Mouse (Mus musculus) urinary bladder, adult 2 months (tissue): ENCODE results near the gene Enc1. TPM values are rescaled to one million over a fixed set of nuclear protein-coding genes. Genes with fewer than 3 reads are reported as not detected.

Source experiments
- DNase-seq: peaks from one replicate; pipeline ENCODE4 v3.0.0; 2022; ENCODE audit warnings: low spot score
- polyA plus RNA-seq: library from polyadenylated mRNA; depleted of rRNA; stranded (reverse); fragments of >200 nt; gene quantifications from 2 replicates; pipeline ENCODE4 v1.2.3, GENCODE M21; 2012; rRNA removed

Enc1 gene
- polyA plus RNA-seq, 1 experiment: 9.3 TPM

DNA sequence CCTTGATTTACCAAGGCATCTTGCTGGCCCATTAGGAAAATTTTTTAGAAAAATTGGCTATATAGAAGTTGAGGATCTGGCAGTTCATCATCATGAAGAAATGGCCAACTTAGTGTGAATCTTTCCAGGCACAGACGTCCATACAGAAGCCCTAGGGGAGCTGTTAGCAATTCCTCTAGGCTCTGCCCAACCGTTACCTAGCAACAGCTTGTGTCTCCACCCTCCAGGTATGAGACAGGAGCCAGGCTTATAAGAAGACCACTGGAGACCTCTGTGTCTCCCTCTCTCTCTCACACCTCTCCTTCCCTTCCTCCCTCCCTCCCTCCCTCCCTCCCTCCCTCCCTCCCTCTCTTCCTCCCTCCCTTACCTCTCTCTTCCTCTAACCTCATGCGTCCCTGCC lies 49.8 kb downstream of the Enc1 start:
- DNase-seq: no peak

DNA sequence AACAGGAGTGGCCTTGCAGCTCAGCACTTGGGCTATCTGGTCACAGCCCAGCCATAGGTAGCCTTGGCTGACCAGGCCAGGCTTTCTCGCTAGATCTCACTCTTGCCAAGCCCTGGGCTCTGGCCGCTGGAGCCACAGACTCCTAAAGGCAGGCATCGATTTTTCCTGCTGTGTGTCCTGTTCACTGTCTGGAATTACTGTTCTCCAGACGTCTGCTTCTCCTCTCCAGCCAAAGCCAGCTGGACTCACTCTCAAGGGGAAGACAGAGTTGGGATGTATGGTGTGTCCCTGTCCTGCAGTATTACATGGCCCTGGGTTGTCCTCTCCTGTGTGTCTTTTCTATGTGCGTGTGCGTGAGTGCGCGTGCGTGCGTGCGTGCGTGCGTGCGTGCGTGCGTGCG lies 50.4 kb downstream of the Enc1 start:
- no peak for DNase-seq

DNA sequence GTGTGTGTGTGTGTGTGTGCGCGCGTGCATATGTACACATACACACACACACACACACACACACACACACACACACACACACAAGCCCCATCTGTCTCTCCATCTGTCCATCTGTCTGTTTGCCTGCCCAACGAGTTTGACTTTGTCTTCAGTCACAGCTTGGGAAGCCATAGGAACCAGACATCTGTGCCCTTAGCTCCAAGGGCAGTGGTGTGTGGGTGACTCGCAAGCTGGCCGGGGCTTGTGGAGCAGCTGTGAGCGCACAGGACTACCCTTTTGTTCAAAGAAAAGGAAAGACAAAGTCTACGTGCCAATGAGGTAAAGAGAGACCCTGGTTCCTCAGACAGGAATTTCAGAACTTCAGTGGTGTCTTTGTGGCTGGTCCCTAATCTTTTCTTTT lies 51.1 kb downstream of the Enc1 start:
- no peak for DNase-seq

DNA sequence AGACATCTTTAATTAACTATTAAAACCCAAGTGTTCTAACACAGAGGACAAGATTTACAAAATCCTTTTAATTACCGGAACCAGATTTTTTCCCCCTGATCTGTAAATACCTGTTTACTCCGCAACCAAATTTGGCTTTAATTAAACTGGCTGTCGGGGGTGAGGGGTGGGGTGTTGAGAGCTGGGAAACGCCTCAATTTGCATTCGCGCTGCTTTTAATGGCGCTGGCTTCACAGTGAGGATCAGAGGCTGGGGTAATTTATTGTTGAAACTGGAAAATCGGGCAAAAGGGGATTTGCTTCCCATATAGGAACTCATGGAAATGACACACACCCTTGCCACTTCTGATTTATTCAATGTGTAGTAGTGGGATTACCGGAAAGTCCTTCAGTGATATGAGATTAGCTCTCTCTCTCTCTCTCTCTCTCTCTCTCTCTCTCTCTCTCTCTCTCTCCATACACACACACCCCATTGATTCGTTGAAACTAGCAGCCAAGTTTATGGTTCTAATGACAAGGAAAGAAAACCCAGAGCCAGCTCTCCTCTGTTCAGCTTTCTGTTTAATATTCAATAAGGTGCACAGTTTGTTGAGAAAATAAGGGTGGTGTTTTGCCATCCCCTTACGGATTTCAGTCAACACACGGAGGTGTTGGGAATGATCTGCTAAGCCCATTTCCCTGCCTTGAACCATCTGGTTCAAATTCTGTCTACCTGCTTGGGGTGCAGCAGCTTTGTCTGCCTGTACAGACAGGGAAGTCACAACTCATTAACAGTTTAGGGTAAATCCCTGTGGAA lies 51.7 kb downstream of the Enc1 start:
- no peak for DNase-seq

DNA sequence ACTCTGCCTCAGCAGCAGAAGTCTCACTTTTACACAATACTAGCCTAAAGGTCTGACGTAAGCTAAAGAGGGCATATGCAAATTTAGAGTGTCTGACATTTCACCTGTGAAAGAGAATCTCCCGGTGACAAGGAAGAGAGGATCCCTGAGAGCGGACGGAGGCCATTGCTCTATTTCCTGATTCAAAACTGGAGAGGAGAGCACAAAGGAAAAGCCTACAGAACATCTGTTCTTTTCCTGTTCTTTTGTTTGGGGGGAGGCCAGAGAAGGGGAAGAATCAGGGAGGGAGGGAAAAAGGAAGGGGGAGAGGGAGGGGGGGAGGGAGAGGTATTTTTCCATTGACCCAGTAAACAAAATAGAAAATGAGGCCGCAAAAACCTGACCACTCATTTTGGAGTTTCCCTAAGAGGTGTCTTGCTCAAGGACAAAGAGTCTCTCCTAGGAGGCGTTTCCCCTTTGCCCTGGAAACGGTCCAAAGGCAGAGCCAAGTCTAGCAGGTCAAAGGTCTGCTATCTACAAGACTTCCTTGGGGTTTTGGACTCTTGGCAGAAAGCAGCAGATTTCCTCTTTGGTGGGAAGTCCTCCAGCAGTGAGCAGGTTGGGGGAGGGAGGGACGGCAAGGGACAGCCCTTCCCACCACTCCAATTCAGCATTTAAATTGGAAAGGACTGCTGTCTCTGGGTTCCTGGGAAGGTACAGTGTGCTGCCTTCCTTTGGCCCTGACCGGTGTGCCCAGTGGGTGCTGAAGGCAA lies 54.4 kb downstream of the Enc1 start:
- DNase-seq: no peak

DNA sequence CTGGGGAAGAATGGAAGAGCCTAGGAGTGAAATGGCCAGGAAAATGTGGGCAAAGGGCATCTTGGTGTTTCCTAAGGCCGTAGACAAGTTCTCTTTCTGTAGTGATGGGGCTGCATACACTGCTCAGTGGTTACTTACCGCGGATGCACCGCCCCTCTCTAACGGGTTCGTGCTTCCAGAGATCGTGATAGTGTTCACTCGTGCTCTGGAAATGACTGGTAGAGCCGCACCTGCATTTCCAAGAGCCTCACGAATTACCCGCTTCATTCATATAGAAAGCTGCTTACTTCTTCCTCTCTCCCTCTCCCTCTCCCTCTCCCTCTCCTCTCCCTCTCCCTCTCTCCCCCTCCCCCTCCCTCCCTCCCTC lies 54.9 kb downstream of the Enc1 start:
- DNase-seq: no peak

DNA sequence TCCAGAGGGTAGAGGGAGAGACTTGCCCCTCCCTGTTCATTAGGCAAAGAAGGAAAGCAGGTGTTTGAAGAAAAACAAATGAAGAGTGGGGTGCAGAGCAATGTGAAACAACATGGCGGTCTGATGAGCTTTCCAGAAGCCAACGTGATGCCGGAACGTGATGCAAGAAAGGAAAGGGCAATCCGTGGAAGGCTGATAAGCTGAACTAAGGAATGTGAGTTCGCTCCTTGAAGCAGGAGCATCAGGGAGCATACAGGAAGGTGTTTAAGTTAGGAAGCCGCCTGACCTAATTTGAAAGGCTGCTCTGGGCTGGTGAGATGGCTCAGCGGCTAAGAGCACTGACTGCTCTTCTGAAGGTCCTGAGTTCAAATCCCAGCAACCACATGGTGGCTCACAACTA lies 55.4 kb downstream of the Enc1 start:
- DNase-seq: no peak

DNA sequence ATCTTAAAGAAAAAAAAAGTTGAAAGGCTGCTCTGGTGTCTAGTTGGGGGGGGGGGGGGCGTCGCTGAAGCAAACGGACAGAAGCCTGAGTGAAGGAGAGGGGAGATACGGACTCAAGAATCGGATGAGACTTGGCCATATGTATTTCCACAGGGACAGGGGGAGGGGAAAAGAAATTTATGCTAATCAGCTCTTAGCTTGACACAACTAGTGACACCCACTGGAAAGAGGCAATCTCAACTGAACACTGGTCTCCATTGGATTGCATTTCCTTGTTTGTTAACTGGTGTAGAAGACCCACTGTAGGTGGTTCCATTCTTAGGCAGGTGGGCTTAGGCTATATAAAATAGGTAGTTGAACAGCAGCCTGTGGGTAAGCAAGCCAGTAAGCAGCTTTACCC lies 55.9 kb downstream of the Enc1 start:
- no peak for DNase-seq

DNA sequence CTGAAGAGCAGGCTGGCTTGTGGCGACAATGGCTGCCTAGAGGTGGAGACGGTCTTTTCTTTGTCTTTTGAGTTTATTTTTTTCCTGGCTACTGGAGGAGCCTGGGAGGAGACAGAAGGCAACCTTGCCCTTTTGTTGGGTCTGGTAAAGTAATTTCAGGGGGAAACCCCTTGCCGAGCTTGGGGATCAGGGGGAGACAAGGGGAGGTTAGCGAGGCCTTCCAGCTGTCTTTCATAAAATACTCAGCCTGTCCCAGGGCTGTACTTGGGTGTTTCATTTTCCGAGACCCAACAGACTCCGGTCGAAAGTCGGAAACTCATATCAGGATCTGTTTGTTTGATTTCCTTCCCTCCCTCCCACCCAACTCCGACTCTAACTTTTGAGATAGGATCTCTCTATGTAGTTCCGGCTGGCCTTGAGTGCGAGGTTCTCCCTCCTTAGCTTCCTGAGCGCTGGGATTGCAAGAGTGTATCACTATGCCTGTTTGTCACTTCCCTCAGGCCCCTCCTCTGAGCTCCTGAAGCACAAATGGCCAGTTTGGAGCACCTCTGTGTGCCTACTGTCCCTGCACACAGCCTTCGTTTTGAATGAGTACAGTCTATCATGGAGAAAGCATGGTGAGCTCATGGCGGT lies 56.6 kb downstream of the Enc1 start:
- no peak for DNase-seq

DNA sequence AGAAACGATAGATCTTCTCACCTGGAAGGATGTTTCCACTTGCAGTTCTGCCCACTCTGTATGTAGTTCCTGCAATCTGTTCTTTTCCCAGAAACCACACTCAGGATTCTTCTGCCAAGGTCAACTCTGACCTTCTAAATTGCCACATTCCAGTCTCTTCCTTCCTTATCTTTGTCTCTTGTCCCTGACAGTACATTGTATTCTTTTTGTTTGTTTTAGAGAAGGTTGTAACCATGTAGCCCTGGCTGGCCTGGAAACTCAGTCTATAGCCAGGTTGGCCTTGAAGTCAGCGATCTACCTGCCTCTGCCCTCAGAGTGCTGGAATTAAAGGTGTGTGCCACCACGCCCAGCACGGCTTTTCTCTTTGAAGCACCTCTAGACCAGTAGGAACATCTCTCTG lies 58.0 kb downstream of the Enc1 start:
- DNase-seq: no peak

DNA sequence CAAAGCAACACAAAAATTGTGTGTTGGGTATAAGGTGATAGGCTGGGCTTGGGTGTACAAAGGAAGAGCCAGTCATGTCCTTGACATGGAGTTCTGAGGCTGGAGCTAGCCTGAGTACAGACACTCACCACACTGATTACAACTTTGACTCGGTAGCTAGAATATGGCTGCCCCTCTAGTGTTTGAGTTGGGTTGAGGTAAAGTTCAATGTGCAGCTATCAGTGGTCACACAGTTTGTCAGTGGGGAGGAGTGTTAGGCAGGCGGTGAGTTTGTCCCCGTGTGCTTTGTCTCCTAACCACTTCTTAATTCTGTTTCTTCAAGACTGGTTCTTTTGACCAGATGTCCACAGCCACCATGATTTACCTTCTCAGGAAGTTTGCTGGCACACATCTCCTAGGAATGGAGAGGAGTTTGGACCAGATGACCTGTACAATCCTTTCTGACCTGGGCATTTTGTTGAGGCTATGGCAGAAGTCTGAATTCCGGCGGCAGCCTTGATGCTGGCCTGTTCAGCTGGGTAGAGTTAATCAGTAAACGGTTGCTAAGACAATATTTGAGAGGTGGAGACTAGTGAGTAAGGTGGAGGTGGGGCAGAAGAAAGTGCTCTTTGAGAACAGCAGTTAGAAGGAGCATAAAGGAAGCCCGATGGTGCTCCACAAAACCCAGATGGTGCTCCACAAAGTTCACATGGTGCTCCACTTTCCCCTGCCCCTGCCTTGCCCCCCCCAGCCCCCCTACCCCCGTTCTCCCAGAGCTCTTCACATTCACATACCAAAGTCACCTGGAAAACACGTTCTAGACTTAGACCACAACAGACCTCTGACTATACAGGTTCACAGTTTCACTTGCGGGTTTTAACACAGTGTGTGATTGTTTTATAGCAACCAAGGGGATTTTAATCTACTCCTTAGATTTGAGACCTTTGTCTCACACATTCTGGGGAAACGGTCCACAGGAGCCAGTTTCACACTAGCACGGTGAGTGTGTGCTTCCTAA lies 59.3 kb downstream of the Enc1 start:
- no peak for DNase-seq

Other genes with a start within 250 kb of the Enc1 start
- 0.06 and 0.13 TPM in 2 replicates for gene 1700029F12Rik, start 206.7 kb upstream of the Enc1 start, polyA plus RNA-seq
- 0.18 and 0.21 TPM in 2 replicates for gene Fam169a, start 173.8 kb upstream of the Enc1 start, polyA plus RNA-seq
- 8.9 and 12.4 TPM in 2 replicates for gene Gm6169, start 141.9 kb upstream of the Enc1 start, polyA plus RNA-seq
- 23.5 and 24.4 TPM in 2 replicates for gene Gfm2, start 103.2 kb upstream of the Enc1 start, polyA plus RNA-seq
- gene Nsa2, start 103.2 kb upstream of the Enc1 start, polyA plus RNA-seq: 105 and 145 TPM in 2 replicates
- gene Hexb, start 42.7 kb upstream of the Enc1 start, polyA plus RNA-seq: 99.2 and 113 TPM in 2 replicates